ENCODE assay signal across 10 mouse cellular contexts in genomic region chr14:25338404-25339051, GRCm38 (mm10).
DNase-seq lines count a peak whose midpoint lies in the region; ATAC-seq lines count a peak whose summit lies in the region.
"Had no signal": no experiment of that assay in that cellular context is flagged by ENCODE, and none has a peak within 500 bp of the region (broad histone marks: within the 10 kb centered on the region; RNA-seq: fewer than 3 reads in every experiment).

No protein-coding gene starts in this region.

- H3K27ac ChIP-seq in embryonic facial prominence, embryonic 13.5 days, result peak overlapping the region; percentile 73
- H3K27ac ChIP-seq in midbrain, embryonic 13.5 days, result peak overlapping the region; percentile 5; the same call in 1 of the 2 replicates

- no peak overlapping the region for H3K4me3 ChIP-seq in embryonic facial prominence, embryonic 13.5 days
- no peak overlapping the region for H3K4me3 ChIP-seq in midbrain, embryonic 13.5 days (replicated peaks)
- H3K4me3 ChIP-seq: megakaryocyte, embryonic 14.5 days had no signal

- no peak for ATAC-seq in embryonic facial prominence, embryonic 13.5 days (ENCODE audit: insufficient number of reproducible peaks, insufficient read depth, low FRiP score, low TSS enrichment, low read depth)
- 0 out of 2 replicates have a peak, but pooled peaks have one; percentile 50 for ATAC-seq in midbrain, embryonic 13.5 days
- no peak for ATAC-seq in cerebellum, adult (ENCODE audit: insufficient number of reproducible peaks, low FRiP score, low TSS enrichment)
- ATAC-seq: Patski had no signal

- peaks cover 44% of the 10 kb centered on the region for H3K4me1 ChIP-seq in embryonic facial prominence, embryonic 13.5 days
- peaks cover 30% of the 10 kb centered on the region for H3K4me1 ChIP-seq in midbrain, embryonic 13.5 days (replicated peaks)

- H3K36me3 ChIP-seq in embryonic facial prominence, embryonic 13.5 days, result no peaks in the 10 kb centered on the region
- no peaks in the 10 kb centered on the region for H3K36me3 ChIP-seq in midbrain, embryonic 13.5 days

- no peak overlapping the region for H3K4me2 ChIP-seq in embryonic facial prominence, embryonic 13.5 days
- H3K4me2 ChIP-seq in midbrain, embryonic 13.5 days (replicated peaks), result no peak overlapping the region

- H3K27me3 ChIP-seq in embryonic facial prominence, embryonic 13.5 days, result no peaks in the 10 kb centered on the region
- no peaks in the 10 kb centered on the region for H3K27me3 ChIP-seq in midbrain, embryonic 13.5 days
- H3K27me3 ChIP-seq: Patski had no signal

- no peak overlapping the region for H3K9ac ChIP-seq in embryonic facial prominence, embryonic 13.5 days
- no peak overlapping the region for H3K9ac ChIP-seq in midbrain, embryonic 13.5 days (replicated peaks)

- DNase-seq in kidney, postnatal 10 days, result peak; percentile 44
- DNase-seq in kidney, adult 11 months, result no peak
- DNase-seq in embryo, embryonic 10.5 days (ENCODE audit: low spot score), result peak; percentile 70
- DNase-seq in right cerebral cortex, postnatal 36 days (ENCODE audit: low spot score in 2 of 2), result no peak
- DNase-seq: right cerebral cortex, postnatal 14 days had no signal

- no peaks in the 10 kb centered on the region for H3K9me3 ChIP-seq in embryonic facial prominence, embryonic 13.5 days
- H3K9me3 ChIP-seq in midbrain, embryonic 13.5 days, result peaks cover 10% of the 10 kb centered on the region

- 11% methylated on average over 4 of the region's 9 CpGs for WGBS in embryonic facial prominence, embryonic 13.5 days
- WGBS in midbrain, embryonic 13.5 days, result 63% methylated on average over 9 of the region's 9 CpGs

Comparison
In these comparisons a context has a peak if more than half of its experiments do, and no peak if none do; other contexts are left out.
1. DNase-seq: peak in kidney, postnatal 10 days (single experiment) and embryo, embryonic 10.5 days (single experiment); none in kidney, adult 11 months (single experiment) and right cerebral cortex, postnatal 36 days (0 of 2).